ENCODE assay signal across 19 mouse cellular contexts in genomic region chr2:57223288-57224026, GRCm38 (mm10). TPM values are rescaled to one million over a fixed set of nuclear protein-coding genes. Genes with fewer than 3 reads are reported as not detected.
DNase-seq lines count a peak whose midpoint lies in the region; ATAC-seq lines count a peak whose summit lies in the region.
"Had no signal": no experiment of that assay in that cellular context is flagged by ENCODE, and none has a peak within 500 bp of the region (broad histone marks: within the 10 kb centered on the region; RNA-seq: fewer than 3 reads in every experiment).

No protein-coding gene starts in this region.

- ATAC-seq in embryonic facial prominence, embryonic 12.5 days (ENCODE audit: insufficient number of reproducible peaks, insufficient read depth, low FRiP score, low TSS enrichment), result 0 out of 2 replicates have a peak, but pooled peaks have one; percentile 35
- 0 out of 2 replicates have a peak, but pooled peaks have one; percentile 17 for ATAC-seq in lung, embryonic 16.5 days (ENCODE audit: low read depth)
- peak; percentile 70 for ATAC-seq in liver, embryonic 13.5 days (ENCODE audit: low read depth)
- ATAC-seq in megakaryocyte, adult 5-6 weeks (ENCODE audit: poor library complexity, severe bottlenecking), result no peak
- ATAC-seq: hindbrain, embryonic 16.5 days had no signal

- no peak overlapping the region for H3K4me2 ChIP-seq in embryonic facial prominence, embryonic 12.5 days (replicated peaks)
- H3K4me2 ChIP-seq in lung, embryonic 16.5 days (ENCODE audit: low read depth, low read length), result no peak overlapping the region
- peak overlapping the region; percentile 14; the same call in 1 of the 2 replicates for H3K4me2 ChIP-seq in liver, embryonic 13.5 days
- H3K4me2 ChIP-seq: midbrain, embryonic 12.5 days had no signal

- no peaks in the 10 kb centered on the region for H3K4me1 ChIP-seq in embryonic facial prominence, embryonic 12.5 days
- H3K4me1 ChIP-seq in embryonic facial prominence, embryonic 10.5 days, result no peaks in the 10 kb centered on the region
- H3K4me1 ChIP-seq in lung, embryonic 16.5 days (replicated peaks; ENCODE audit: control insufficient read depth, insufficient read depth, low read length), result no peaks in the 10 kb centered on the region; the same call in 1 of the 2 replicates
- H3K4me1 ChIP-seq in liver, embryonic 13.5 days (replicated peaks), result peaks cover 9% of the 10 kb centered on the region
- H3K4me1 ChIP-seq: forebrain, embryonic 10.5 days; heart, embryonic 10.5 days had no signal

- no peak overlapping the region for H3K4me3 ChIP-seq in embryonic facial prominence, embryonic 12.5 days
- H3K4me3 ChIP-seq in embryonic facial prominence, embryonic 10.5 days, result no peak overlapping the region
- H3K4me3 ChIP-seq in lung, embryonic 16.5 days (ENCODE audit: low read length), result no peak overlapping the region
- no peak overlapping the region for H3K4me3 ChIP-seq in liver, embryonic 13.5 days (replicated peaks)
- H3K4me3 ChIP-seq: forebrain, embryonic 10.5 days; heart, embryonic 10.5 days; left cerebral cortex, adult 2 months; midbrain, embryonic 12.5 days had no signal

- no peaks in the 10 kb centered on the region for H3K9me3 ChIP-seq in embryonic facial prominence, embryonic 12.5 days
- no peaks in the 10 kb centered on the region for H3K9me3 ChIP-seq in embryonic facial prominence, embryonic 10.5 days
- no peaks in the 10 kb centered on the region for H3K9me3 ChIP-seq in lung, embryonic 16.5 days (ENCODE audit: control insufficient read depth, low read length)
- H3K9me3 ChIP-seq in liver, embryonic 13.5 days (replicated peaks), result no peaks in the 10 kb centered on the region
- H3K9me3 ChIP-seq: forebrain, embryonic 10.5 days; heart, embryonic 10.5 days; midbrain, embryonic 12.5 days had no signal

- H3K36me3 ChIP-seq in embryonic facial prominence, embryonic 12.5 days, result no peaks in the 10 kb centered on the region
- no peaks in the 10 kb centered on the region for H3K36me3 ChIP-seq in embryonic facial prominence, embryonic 10.5 days (replicated peaks)
- H3K36me3 ChIP-seq in lung, embryonic 16.5 days (ENCODE audit: control insufficient read depth, insufficient read depth, low read length), result no peaks in the 10 kb centered on the region
- H3K36me3 ChIP-seq in liver, embryonic 13.5 days, result no peaks in the 10 kb centered on the region
- H3K36me3 ChIP-seq: forebrain, embryonic 10.5 days; heart, embryonic 10.5 days; midbrain, embryonic 12.5 days had no signal

- no peak for DNase-seq in embryonic facial prominence, embryonic 10.5 days (ENCODE audit: low spot score)
- DNase-seq in lung, postnatal 14 days, result no peak
- DNase-seq in liver, embryonic 13.5 days, result no peak
- peak; percentile 9 for DNase-seq in yolk sac, embryonic 10.5 days (ENCODE audit: low spot score)
- no peak for DNase-seq in lung, postnatal 36 days
- DNase-seq: adrenal gland, postnatal 14 days; cerebellum, postnatal 10 days; gastrocnemius, postnatal 10 days; kidney, postnatal 14 days; right cerebral cortex, postnatal 14 days; thymus, postnatal 14 days had no signal

- no peak overlapping the region for H3K27ac ChIP-seq in embryonic facial prominence, embryonic 12.5 days
- no peak overlapping the region for H3K27ac ChIP-seq in embryonic facial prominence, embryonic 10.5 days (replicated peaks)
- H3K27ac ChIP-seq in lung, embryonic 16.5 days (ENCODE audit: low read length), result no peak overlapping the region
- H3K27ac ChIP-seq in liver, embryonic 13.5 days, result no peak overlapping the region
- H3K27ac ChIP-seq: forebrain, embryonic 10.5 days; heart, embryonic 10.5 days; left cerebral cortex, adult 2 months; midbrain, embryonic 12.5 days had no signal

- WGBS in embryonic facial prominence, embryonic 12.5 days, result 74% methylated on average over 3 of the region's 3 CpGs
- WGBS in embryonic facial prominence, embryonic 10.5 days, result 80% methylated on average over 3 of the region's 3 CpGs
- WGBS in lung, embryonic 16.5 days, result 60% methylated on average over 3 of the region's 3 CpGs
- WGBS in liver, embryonic 13.5 days (ENCODE audit: insufficient replicate concordance), result 21% methylated on average over 3 of the region's 3 CpGs

- H3K27me3 ChIP-seq in embryonic facial prominence, embryonic 12.5 days, result peaks cover 4% of the 10 kb centered on the region; the same call in 1 of the 2 replicates
- peaks cover 21% of the 10 kb centered on the region for H3K27me3 ChIP-seq in embryonic facial prominence, embryonic 10.5 days (replicated peaks; ENCODE audit: low read depth, poor library complexity, severe bottlenecking)
- no peaks in the 10 kb centered on the region for H3K27me3 ChIP-seq in lung, embryonic 16.5 days (ENCODE audit: control insufficient read depth, insufficient read depth, low read depth, low read length)
- H3K27me3 ChIP-seq in liver, embryonic 13.5 days, result no peaks in the 10 kb centered on the region

- H3K9ac ChIP-seq in embryonic facial prominence, embryonic 12.5 days, result no peak overlapping the region
- no peak overlapping the region for H3K9ac ChIP-seq in lung, embryonic 16.5 days (ENCODE audit: low read length)
- no peak overlapping the region for H3K9ac ChIP-seq in liver, embryonic 13.5 days
- H3K9ac ChIP-seq: midbrain, embryonic 12.5 days had no signal

RNA-seq across cellular contexts. Expression of gene Gpd2, which starts 14.0 kb away (rescaled TPM):
- polyA plus RNA-seq in embryonic facial prominence, embryonic 12.5 days (2016; fragmentation: Nextera tagmentation; extraction: Ambion mirVana), result 17.9 and 18.3 TPM in 2 replicates
- polyA plus RNA-seq in embryonic facial prominence, embryonic 10.5 days (2016; fragmentation: Nextera tagmentation; extraction: Ambion mirVana), result 20.4 and 25.0 TPM in 2 replicates
- polyA plus RNA-seq in lung, embryonic 16.5 days (2015; fragmentation: Nextera tagmentation; extraction: Ambion mirVana), result 16.6 and 16.9 TPM in 2 replicates
- 10.3 and 11.2 TPM in 2 replicates for polyA plus RNA-seq in liver, embryonic 13.5 days (2015; fragmentation: Nextera tagmentation; extraction: Ambion mirVana)
- total RNA-seq in megakaryocyte, adult 5-6 weeks (2015), result 18.5 and 18.7 TPM in 2 replicates
- total RNA-seq in megakaryocyte, adult 5-6 weeks (2017), result 20.8 and 25.1 TPM in 2 replicates
